Mouse (Mus musculus) limb, embryonic 14.5 days (tissue): Measurements from ENCODE around the gene Olfr1508. TPM values are rescaled to one million over a fixed set of nuclear protein-coding genes. Genes with fewer than 3 reads are reported as not detected.

Experiments used
- ATAC-seq: fragments of 200-750 bp; cut with Nextera tagmentation; 2 replicates; pipeline ENCODE4 v1.8.0; 2017; ENCODE audit warnings: low read depth, moderate number of reproducible peaks, moderate TSS enrichment; ENCODE audit not compliant: low FRiP score
- DNase-seq: peaks from one replicate; pipeline ENCODE4 v3.0.0-alpha.2; 2015; ENCODE audit warnings: low spot score
- H3K27ac ChIP-seq: fragments of 300-500 bp; sonication (generic); replicated peaks from 2 replicates; pipeline ENCODE4 v1.5.1; 2014; ENCODE audit warnings: low read depth, mild to moderate bottlenecking, low read length, moderate library complexity, mixed read lengths
- H3K27me3 ChIP-seq: fragments of 300-500 bp; sonication (generic); 2 replicates; pipeline ENCODE4 v1.6.1; 2014; ENCODE audit warnings: low read length, mixed read lengths; ENCODE audit not compliant: control insufficient read depth, insufficient read depth
- H3K36me3 ChIP-seq: fragments of 300-500 bp; sonication (generic); 2 replicates; pipeline ENCODE4 v1.6.1; 2014; ENCODE audit warnings: mild to moderate bottlenecking, low read length, moderate library complexity, mixed read lengths; ENCODE audit not compliant: control insufficient read depth, insufficient read depth
- H3K4me1 ChIP-seq: fragments of 300-500 bp; sonication (generic); 2 replicates; pipeline ENCODE4 v1.6.1; 2014; ENCODE audit warnings: antibody characterized with exemption, low read length, mixed read lengths; ENCODE audit not compliant: control insufficient read depth, insufficient read depth
- H3K4me2 ChIP-seq: fragments of 300-500 bp; sonication (generic); replicated peaks from 2 replicates; pipeline ENCODE4 v1.6.1; 2014; ENCODE audit warnings: low read depth, mild to moderate bottlenecking, low read length, moderate library complexity; ENCODE audit not compliant: severe bottlenecking
- H3K4me3 ChIP-seq: fragments of 300-500 bp; sonication (generic); replicated peaks from 2 replicates; pipeline ENCODE4 v1.5.1; 2014; ENCODE audit warnings: low read length
- H3K9ac ChIP-seq: fragments of 300-500 bp; sonication (generic); 2 replicates; pipeline ENCODE4 v1.6.1; 2014; ENCODE audit warnings: mild to moderate bottlenecking, low read depth, low read length, moderate library complexity; ENCODE audit not compliant: severe bottlenecking
- H3K9me3 ChIP-seq: fragments of 300-500 bp; sonication (generic); 2 replicates; pipeline ENCODE4 v1.6.1; 2016; ENCODE audit warnings: low read length; ENCODE audit not compliant: control insufficient read depth
- POLR2A ChIP-seq: fragments of 200-500 bp; IDR thresholded peaks from 2 replicates; pipeline ENCODE4 v1.8.0; 2012; ENCODE audit warnings: inconsistent platforms, mild to moderate bottlenecking, moderate library complexity, borderline replicate concordance; ENCODE audit not compliant: insufficient read depth, insufficient read length; ENCODE audit errors: extremely low read depth
- WGBS: fragments of 180-500 bp; shearing (Covaris S2); extraction: QIAGEN DNeasy Blood & Tissue Kit; methylation state at CpG from one replicate; pipeline ENCODE4 v1.1.7; 2014; 5-methylcytosine and 5-hydroxymethylcytosine counted together
- polyA plus RNA-seq, 2 experiments: library from polyadenylated mRNA; depleted of rRNA in 1 of 2; stranded (reverse) in 1 of 2; unstranded in 1 of 2; fragments of >200 nt; fragmentation: Nextera tagmentation in 1 of 2; extraction: Ambion mirVana in 1 of 2; gene quantifications; 2 replicates each; pipeline versions ENCODE4 v1.2.1 to v1.2.3; 2012 to 2014

The Olfr1508 gene
- polyA plus RNA-seq (2012; rRNA removed) (0.04 and 0.14 TPM in 2 replicates), polyA plus RNA-seq (2014; fragmentation: Nextera tagmentation; extraction: Ambion mirVana) (0.06 TPM in 1 of 2 replicates, not detected in the other)

- Histone ChIP-seq H3K4me3 (no peak within 1 kb of the TSS), H3K27ac (no peak within 1 kb of the TSS), H3K4me1 (no peaks in the 10 kb centered on the region), H3K4me2 (no peak within 1 kb of the TSS), H3K9ac (no peak within 1 kb of the TSS), H3K9me3 (no peaks in the 10 kb centered on the region), H3K27me3 (no peaks in the 10 kb centered on the region), H3K36me3 (no peaks in the 10 kb centered on the region)
- no peak for TF ChIP-seq POLR2A
- DNase-seq (peak; percentile 3), ATAC-seq (no peak)
- 39% methylated on average over 2 of the region's 2 CpGs for WGBS
These were observed at the start of gene Olfr1508 for GRCm38 (mm10) chr14:52467395-52467794. Gene Olfr1508, minus strand, starts transcription at chr14:52467495.

DNA sequence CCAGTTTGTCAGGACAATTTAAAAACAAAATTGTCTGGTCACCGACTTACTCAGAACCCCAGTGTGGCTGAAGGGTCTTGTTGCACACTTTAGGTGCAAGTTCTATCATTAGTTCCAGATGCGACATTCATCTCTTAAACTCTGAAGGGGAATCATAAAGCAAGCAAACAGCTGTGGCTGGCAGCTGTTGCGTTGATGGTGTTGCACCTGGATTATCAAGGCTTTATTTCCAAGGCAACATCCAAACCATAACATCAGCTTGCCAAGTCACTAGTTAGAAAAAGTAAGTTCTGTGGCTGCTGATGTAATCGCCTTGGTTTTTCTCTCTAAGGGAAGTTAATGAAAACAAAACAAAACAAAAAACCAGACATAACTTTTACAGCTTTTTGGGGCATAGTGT, 28.2 kb upstream of the Olfr1508 start, which contains the start of gene Olfr1507:
TSS of gene Olfr1507 (minus strand) at position 234 of the 400 bp plus-strand sequence.
- Histone ChIP-seq H3K27me3 (no peaks in the 10 kb centered on the region), H3K27ac (no peak within 1 kb of the TSS), H3K9ac (no peak within 1 kb of the TSS), H3K9me3 (no peaks in the 10 kb centered on the region), H3K4me2 (no peak within 1 kb of the TSS), H3K4me1 (no peaks in the 10 kb centered on the region), H3K36me3 (no peaks in the 10 kb centered on the region), H3K4me3 (no peak within 1 kb of the TSS)
- 52% methylated on average over 4 of the region's 4 CpGs for WGBS
- TF ChIP-seq POLR2A, result no peak
- peak; percentile 58 for DNase-seq
- ATAC-seq, result peak; percentile 53; the same call in 1 of the 2 replicates

DNA sequence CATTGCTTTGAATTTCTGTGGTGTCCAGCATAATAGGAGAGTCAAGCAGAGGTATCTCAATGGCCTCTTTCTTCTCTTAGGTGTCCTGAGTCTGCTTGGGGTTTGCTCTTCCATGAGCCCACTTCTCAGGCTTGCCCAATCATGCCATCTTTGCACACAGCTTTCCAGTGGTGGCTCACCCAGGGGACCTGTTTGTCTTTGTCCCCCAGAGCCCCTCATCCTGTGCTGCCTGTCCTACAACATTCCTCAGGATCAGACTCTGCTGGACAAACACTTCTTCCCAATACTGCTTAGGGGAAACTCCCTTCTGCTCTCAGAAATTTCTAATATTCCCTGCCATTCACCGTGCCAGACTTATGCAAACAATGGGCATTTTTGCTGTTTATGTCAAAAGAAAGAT, 1.6 kb downstream of the Olfr1508 start:
- DNase-seq (no peak), ATAC-seq (no peak)
- Histone ChIP-seq H3K9ac (no peak overlapping the region), H3K27me3 (no peaks in the 10 kb centered on the region), H3K9me3 (no peaks in the 10 kb centered on the region), H3K27ac (no peak overlapping the region), H3K4me3 (no peak overlapping the region), H3K4me2 (no peak overlapping the region), H3K4me1 (no peaks in the 10 kb centered on the region), H3K36me3 (no peaks in the 10 kb centered on the region)
- no peak for TF ChIP-seq POLR2A
- WGBS, result 74% methylated on average over 1 of the region's 1 CpGs

GRCm38 (mm10) chr14:52461928-52462327, 5.4 kb downstream of the Olfr1508 start:
- no peak for ATAC-seq

GRCm38 (mm10) chr14:52451138-52451537, 16.2 kb downstream of the Olfr1508 start:
- no peak overlapping the region for H3K9ac ChIP-seq
- H3K27me3 ChIP-seq, result no peaks in the 10 kb centered on the region
- 87% methylated on average over 8 of the region's 8 CpGs for WGBS
- no peak overlapping the region for H3K27ac ChIP-seq
- DNase-seq (no peak), ATAC-seq (no peak)
- no peak overlapping the region for H3K4me2 ChIP-seq
- no peaks in the 10 kb centered on the region for H3K9me3 ChIP-seq
- H3K36me3 ChIP-seq, result no peaks in the 10 kb centered on the region
- no peaks in the 10 kb centered on the region for H3K4me1 ChIP-seq
- no peak for TF ChIP-seq POLR2A
- no peak overlapping the region for H3K4me3 ChIP-seq

More at GRCm38 (mm10) chr14:52461928-52462327, 5.4 kb downstream of the Olfr1508 start:
- H3K4me2 ChIP-seq, result no peak overlapping the region
- H3K9ac ChIP-seq, result no peak overlapping the region
- H3K4me1 ChIP-seq, result no peaks in the 10 kb centered on the region
- no peak for DNase-seq
- H3K4me3 ChIP-seq, result no peak overlapping the region
- H3K27ac ChIP-seq, result no peak overlapping the region
- TF ChIP-seq POLR2A, result no peak
- H3K9me3 ChIP-seq, result no peaks in the 10 kb centered on the region
- H3K36me3 ChIP-seq, result no peaks in the 10 kb centered on the region
- H3K27me3 ChIP-seq, result no peaks in the 10 kb centered on the region

DNA sequence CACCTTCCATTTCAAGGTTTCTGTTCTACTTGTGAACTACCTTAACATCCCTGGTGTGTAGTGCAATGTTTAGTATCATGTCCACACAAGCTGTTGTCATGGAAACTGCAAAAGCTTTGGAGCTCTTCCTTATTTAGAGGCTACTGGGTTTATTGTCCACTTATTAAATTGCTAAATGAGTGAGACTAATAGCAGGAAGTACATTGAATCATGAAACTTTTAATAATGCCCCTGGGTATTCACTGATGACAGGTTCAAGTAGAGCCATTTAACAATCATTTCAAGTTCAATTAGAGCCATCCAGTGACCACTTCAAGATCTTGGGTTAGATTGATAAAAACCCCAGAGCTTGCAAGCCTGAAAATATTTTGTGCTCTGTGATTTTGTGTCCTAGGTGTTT, 24.6 kb downstream of the Olfr1508 start, which contains the start of gene Olfr1509:
TSS of gene Olfr1509 (plus strand) at position 301 of the 400 bp plus-strand sequence.
- TF ChIP-seq POLR2A, result no peak
- H3K27ac ChIP-seq, result no peak within 1 kb of the TSS
- H3K4me3 ChIP-seq, result no peak within 1 kb of the TSS
- no peaks in the 10 kb centered on the region for H3K36me3 ChIP-seq
- no peaks in the 10 kb centered on the region for H3K4me1 ChIP-seq
- H3K9ac ChIP-seq, result no peak within 1 kb of the TSS
- DNase-seq (no peak), ATAC-seq (no peak)
- no peak within 1 kb of the TSS for H3K4me2 ChIP-seq
- H3K9me3 ChIP-seq, result no peaks in the 10 kb centered on the region
- no peaks in the 10 kb centered on the region for H3K27me3 ChIP-seq
